Mouse (Mus musculus) left cerebral cortex, adult 18-20 months (tissue): ENCODE data around the gene Mrgprd. TPM values are rescaled to one million over a fixed set of nuclear protein-coding genes. Genes with fewer than 3 reads are reported as not detected.

Experiments
- DNase-seq, 2 experiments: peaks; one replicate each; pipeline ENCODE4 v3.0.0; 2021 to 2022; ENCODE audit warnings: low spot score in 2 of 2, mixed read lengths in 1 of 2
- total RNA-seq, 2 experiments: library from RNA; stranded (reverse); gene quantifications; 2 replicates each; pipeline ENCODE4 v1.2.3; 2021

Gene Mrgprd
- total RNA-seq, 2 experiments from 2014 or later, result not detected

GRCm38 (mm10) chr7:145340248-145340904 is 25.7 kb downstream of the Mrgprd start:
- no peak for DNase-seq

Other genes with a start within 250 kb of the Mrgprd start
- gene 1810010D01Rik, start 106.7 kb upstream of the Mrgprd start, total RNA-seq, result under 1 TPM; 0.80 to 0.88 TPM
- 1 to 10 TPM; 4.8 to 5.4 TPM for gene Tpcn2, start 30.8 kb upstream of the Mrgprd start, total RNA-seq
- 1 to 10 TPM; 1.7 to 1.8 TPM for gene Mrgprf, start 14.0 kb upstream of the Mrgprd start, total RNA-seq